Mouse (Mus musculus) brown adipose tissue, adult 24 weeks (tissue): ENCODE data around the gene Ywhah. TPM values are rescaled to one million over a fixed set of nuclear protein-coding genes. Genes with fewer than 3 reads are reported as not detected.

ENCODE experiments used
- H3K27ac ChIP-seq: fragments of 200-500 bp; replicated peaks from 2 replicates; pipeline ENCODE4 v1.5.1; 2012; ENCODE audit warnings: low read depth, mild to moderate bottlenecking, low read length
- H3K4me1 ChIP-seq: fragments of 200-500 bp; 2 replicates; pipeline ENCODE4 v1.6.1; 2012; ENCODE audit warnings: low read length, mixed read lengths; ENCODE audit not compliant: control insufficient read depth, insufficient read depth, insufficient read length
- H3K4me3 ChIP-seq: fragments of 200-500 bp; 2 replicates; pipeline ENCODE4 v1.5.1; 2012; ENCODE audit warnings: low read depth, mild to moderate bottlenecking, low read length, moderate library complexity; ENCODE audit not compliant: insufficient read depth
- polyA plus RNA-seq: library from polyadenylated mRNA; stranded (reverse); fragments of >200 nt; gene quantifications from 2 replicates; pipeline ENCODE4 v1.2.4, GENCODE M21; 2012; ENCODE audit not compliant: missing spikeins, insufficient read depth, insufficient read length

The Ywhah gene
- polyA plus RNA-seq, 1 experiment = 63.4 TPM

GRCm38 (mm10) chr5:33056126-33056765 lies 37.6 kb downstream of the Ywhah start:
- no peak overlapping the region for H3K27ac ChIP-seq
- no peaks in the 10 kb centered on the region for H3K4me1 ChIP-seq
- no peak overlapping the region for H3K4me3 ChIP-seq

- no peak overlapping the region for H3K27ac ChIP-seq
- no peak overlapping the region for H3K4me3 ChIP-seq
- H3K4me1 ChIP-seq = no peaks in the 10 kb centered on the region
These were observed 51.5 kb downstream of the Ywhah start for GRCm38 (mm10) chr5:33070071-33070470.

- Histone ChIP-seq H3K4me1 (no peaks in the 10 kb centered on the region), H3K27ac (no peak overlapping the region), H3K4me3 (no peak overlapping the region)
These were observed 58.0 kb downstream of the Ywhah start for GRCm38 (mm10) chr5:33076490-33077191.

Other genes starting within 250 kb of the Ywhah start
- 49.8 and 54.7 TPM in 2 replicates for gene Pisd, start 233.2 kb upstream of the Ywhah start, polyA plus RNA-seq
- gene Gm20671, start 191.7 kb upstream of the Ywhah start, polyA plus RNA-seq = not detected in 2 replicates
- gene Prr14l, start 164.6 kb upstream of the Ywhah start, polyA plus RNA-seq = 2.8 and 3.6 TPM in 2 replicates
- gene Depdc5, start 155.1 kb upstream of the Ywhah start, polyA plus RNA-seq = 16.2 and 17.0 TPM in 2 replicates
- not detected in 2 replicates for gene Slc5a1, start 85.4 kb downstream of the Ywhah start, polyA plus RNA-seq
- gene Spon2, start 199.6 kb downstream of the Ywhah start, polyA plus RNA-seq = 1.8 and 2.5 TPM in 2 replicates